Mouse (Mus musculus): Measurements from ENCODE around the gene Apbb1. TPM values are rescaled to one million over a fixed set of nuclear protein-coding genes. Genes with fewer than 3 reads are reported as not detected.

Apbb1 gene
- total and polyA plus RNA-seq, 2 experiments from 2014 or later: 350 to 451 TPM

GRCm38 (mm10) chr7:105524222-105524621 lies 57.2 kb downstream of the Apbb1 start:
- H3K27ac ChIP-seq (ENCODE audit: low read depth, low read length): no peak overlapping the region
- no peak overlapping the region for H3K4me3 ChIP-seq (ENCODE audit: low read depth, low read length)
- DNase-seq (no peak), ATAC-seq (no peak)
- 78% methylated on average over 2 of the region's 2 CpGs for WGBS
- H3K9ac ChIP-seq: no peak overlapping the region
- H3K36me3 ChIP-seq (ENCODE audit: insufficient read depth): no peaks in the 10 kb centered on the region
- H3K9me3 ChIP-seq (ENCODE audit: low read length): no peaks in the 10 kb centered on the region
- H3K27me3 ChIP-seq (ENCODE audit: insufficient read depth, low read length): no peaks in the 10 kb centered on the region
- TF ChIP-seq CTCF (IDR thresholded peaks at IDR 0.05; ENCODE audit: low read depth): no peak
- no peak overlapping the region for H3K4me2 ChIP-seq (ENCODE audit: low read depth)
- H3K4me1 ChIP-seq (ENCODE audit: insufficient read depth): no peaks in the 10 kb centered on the region

- 32% methylated on average over 6 of the region's 6 CpGs for WGBS
- DNase-seq (no peak), ATAC-seq (no peak)
- Histone ChIP-seq H3K27me3 (ENCODE audit: insufficient read depth, low read length) (no peaks in the 10 kb centered on the region), H3K9me3 (ENCODE audit: low read length) (no peaks in the 10 kb centered on the region), H3K27ac (ENCODE audit: low read depth, low read length) (no peak overlapping the region), H3K4me3 (ENCODE audit: low read depth, low read length) (no peak overlapping the region), H3K36me3 (ENCODE audit: insufficient read depth) (no peaks in the 10 kb centered on the region), H3K4me1 (ENCODE audit: insufficient read depth) (peaks cover under 1% of the 10 kb centered on the region; the same call in 1 of the 2 replicates), H3K9ac (no peak overlapping the region), H3K4me2 (ENCODE audit: low read depth) (no peak overlapping the region)
- no peak for TF ChIP-seq CTCF (IDR thresholded peaks at IDR 0.05; ENCODE audit: low read depth)
These were observed 61.3 kb downstream of the Apbb1 start for GRCm38 (mm10) chr7:105520201-105520600.

- no peak overlapping the region for H3K4me3 ChIP-seq (ENCODE audit: low read depth, low read length)
- no peak overlapping the region for H3K27ac ChIP-seq (ENCODE audit: low read depth, low read length)
- DNase-seq (no peak), ATAC-seq (no peak)
- no peaks in the 10 kb centered on the region for H3K27me3 ChIP-seq (ENCODE audit: insufficient read depth, low read length)
- H3K4me1 ChIP-seq (ENCODE audit: insufficient read depth): peaks cover 4% of the 10 kb centered on the region; the same call in 1 of the 2 replicates
- no peak overlapping the region for H3K4me2 ChIP-seq (ENCODE audit: low read depth)
- H3K36me3 ChIP-seq (ENCODE audit: insufficient read depth): no peaks in the 10 kb centered on the region
- no peaks in the 10 kb centered on the region for H3K9me3 ChIP-seq (ENCODE audit: low read length)
- no peak overlapping the region for H3K9ac ChIP-seq
- no peak for TF ChIP-seq CTCF (IDR thresholded peaks at IDR 0.05; ENCODE audit: low read depth)
- 83% methylated on average over 2 of the region's 2 CpGs for WGBS
These were observed 61.7 kb downstream of the Apbb1 start for GRCm38 (mm10) chr7:105519771-105520170.

GRCm38 (mm10) chr7:105519336-105519735 lies 62.1 kb downstream of the Apbb1 start:
- peaks cover 9% of the 10 kb centered on the region; the same call in 1 of the 2 replicates for H3K4me1 ChIP-seq (ENCODE audit: insufficient read depth)
- H3K4me3 ChIP-seq (ENCODE audit: low read depth, low read length): no peak overlapping the region
- no peaks in the 10 kb centered on the region for H3K9me3 ChIP-seq (ENCODE audit: low read length)
- no peak for ATAC-seq
- H3K9ac ChIP-seq: no peak overlapping the region
- no peak for DNase-seq
- no peak overlapping the region for H3K4me2 ChIP-seq (ENCODE audit: low read depth)
- no peak overlapping the region for H3K27ac ChIP-seq (ENCODE audit: low read depth, low read length)
- H3K36me3 ChIP-seq (ENCODE audit: insufficient read depth): no peaks in the 10 kb centered on the region
- no peaks in the 10 kb centered on the region for H3K27me3 ChIP-seq (ENCODE audit: insufficient read depth, low read length)
- WGBS: 68% methylated on average over 11 of the region's 11 CpGs
- TF ChIP-seq CTCF (IDR thresholded peaks at IDR 0.05; ENCODE audit: low read depth): no peak

GRCm38 (mm10) chr7:105516669-105517360 lies 64.6 kb downstream of the Apbb1 start:
- H3K9ac ChIP-seq: no peak overlapping the region
- no peak overlapping the region for H3K4me2 ChIP-seq (ENCODE audit: low read depth)
- no peak for ATAC-seq
- TF ChIP-seq CTCF (IDR thresholded peaks at IDR 0.05; ENCODE audit: low read depth): no peak
- H3K4me3 ChIP-seq (ENCODE audit: low read depth, low read length): no peak overlapping the region
- 38% methylated on average over 9 of the region's 9 CpGs for WGBS
- no peaks in the 10 kb centered on the region for H3K36me3 ChIP-seq (ENCODE audit: insufficient read depth)
- DNase-seq: no peak
- H3K4me1 ChIP-seq (ENCODE audit: insufficient read depth): peaks cover 15% of the 10 kb centered on the region; the same call in 1 of the 2 replicates
- H3K9me3 ChIP-seq (ENCODE audit: low read length): no peaks in the 10 kb centered on the region
- no peak overlapping the region for H3K27ac ChIP-seq (ENCODE audit: low read depth, low read length)
- H3K27me3 ChIP-seq (ENCODE audit: insufficient read depth, low read length): no peaks in the 10 kb centered on the region

- 0 out of 2 replicates have a peak, but pooled peaks have one; percentile 15 for ATAC-seq
- DNase-seq: peak; percentile 71
- Histone ChIP-seq H3K27me3 (ENCODE audit: insufficient read depth, low read length) (no peaks in the 10 kb centered on the region), H3K9ac (no peak overlapping the region), H3K4me2 (ENCODE audit: low read depth) (no peak overlapping the region), H3K9me3 (ENCODE audit: low read length) (no peaks in the 10 kb centered on the region), H3K4me3 (ENCODE audit: low read depth, low read length) (no peak overlapping the region), H3K4me1 (ENCODE audit: insufficient read depth) (peaks cover 15% of the 10 kb centered on the region; the same call in 1 of the 2 replicates), H3K27ac (ENCODE audit: low read depth, low read length) (no peak overlapping the region), H3K36me3 (ENCODE audit: insufficient read depth) (no peaks in the 10 kb centered on the region)
- WGBS: 15% methylated on average over 5 of the region's 5 CpGs
- TF ChIP-seq CTCF (IDR thresholded peaks at IDR 0.05; ENCODE audit: low read depth): peak; percentile 92
These were observed 66.3 kb downstream of the Apbb1 start for GRCm38 (mm10) chr7:105515178-105515577.

GRCm38 (mm10) chr7:105514561-105514960 lies 66.9 kb downstream of the Apbb1 start:
- H3K27ac ChIP-seq (ENCODE audit: low read depth, low read length): peak overlapping the region; percentile 45; the same call in 1 of the 2 replicates
- DNase-seq: peak; percentile 9
- WGBS: 44% methylated on average over 5 of the region's 5 CpGs

More at GRCm38 (mm10) chr7:105514561-105514960, 66.9 kb downstream of the Apbb1 start:
- peak; percentile 40 for ATAC-seq
- Histone ChIP-seq H3K27me3 (ENCODE audit: insufficient read depth, low read length) (no peaks in the 10 kb centered on the region), H3K4me1 (ENCODE audit: insufficient read depth) (peaks cover 15% of the 10 kb centered on the region; the same call in 1 of the 2 replicates), H3K9me3 (ENCODE audit: low read length) (no peaks in the 10 kb centered on the region), H3K36me3 (ENCODE audit: insufficient read depth) (no peaks in the 10 kb centered on the region), H3K4me2 (ENCODE audit: low read depth) (no peak overlapping the region), H3K4me3 (ENCODE audit: low read depth, low read length) (no peak overlapping the region), H3K9ac (no peak overlapping the region)
- TF ChIP-seq CTCF (IDR thresholded peaks at IDR 0.05; ENCODE audit: low read depth): no peak

All from forebrain, postnatal 0 days (tissue).